26 mouse cellular contexts compared by ENCODE assay signal in the genomic region with DNA sequence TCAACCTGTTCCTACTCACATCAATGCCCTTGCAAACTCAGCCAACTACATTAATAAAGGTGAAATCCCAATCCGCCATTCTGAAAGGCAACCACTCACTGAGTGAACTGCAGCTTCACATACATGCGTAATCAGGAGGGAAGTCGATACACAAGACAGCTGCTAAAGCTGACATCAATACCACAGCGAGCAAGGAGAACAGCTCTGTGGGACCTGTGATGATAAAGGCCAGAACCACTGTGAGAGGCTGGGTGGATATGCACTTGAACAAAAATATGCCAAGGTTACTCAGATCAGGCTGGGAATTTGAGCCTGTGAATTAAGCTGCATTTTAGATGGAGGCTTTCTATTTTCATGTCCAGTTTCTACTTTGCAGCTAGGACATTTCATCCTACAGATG.
"Had no signal": no experiment of that assay in that cellular context is flagged by ENCODE, and none has a peak within 500 bp of the region (broad histone marks: within the 10 kb centered on the region; RNA-seq: fewer than 3 reads in every experiment).

No protein-coding gene starts in this region.

- H3K4me3 ChIP-seq: layer of hippocampus, adult 2 months; limb, embryonic 10.5 days; limb, embryonic 13.5 days; liver, embryonic 12.5 days; liver, embryonic 15.5 days; lung, embryonic 15.5 days; megakaryocyte, embryonic 14.5 days; midbrain, embryonic 10.5 days; midbrain, embryonic 13.5 days; myocyte; neural tube, embryonic 13.5 days had no signal

- H3K9me3 ChIP-seq: limb, embryonic 10.5 days; limb, embryonic 13.5 days; liver, embryonic 12.5 days; liver, embryonic 15.5 days; lung, embryonic 15.5 days; megakaryocyte, embryonic 14.5 days; midbrain, embryonic 10.5 days; midbrain, embryonic 13.5 days; neural tube, embryonic 13.5 days had no signal

- H3K36me3 ChIP-seq: limb, embryonic 10.5 days; limb, embryonic 13.5 days; liver, embryonic 12.5 days; liver, embryonic 15.5 days; lung, embryonic 15.5 days; midbrain, embryonic 10.5 days; midbrain, embryonic 13.5 days; neural tube, embryonic 13.5 days had no signal

- H3K4me1 ChIP-seq: liver, embryonic 15.5 days; megakaryocyte, embryonic 14.5 days had no signal

- H3K27ac ChIP-seq: kidney, postnatal 0 days; layer of hippocampus, adult 2 months; limb, embryonic 10.5 days; limb, embryonic 13.5 days; liver, embryonic 12.5 days; liver, embryonic 15.5 days; lung, embryonic 15.5 days; midbrain, embryonic 10.5 days; midbrain, embryonic 13.5 days; neural tube, embryonic 13.5 days; stomach, postnatal 0 days had no signal

- ATAC-seq: liver, embryonic 12.5 days; midbrain, embryonic 13.5 days; midbrain, embryonic 16.5 days had no signal

- DNase-seq: kidney, postnatal 25 days; layer of hippocampus, adult 9-11 months; liver; lung, adult 18-20 months; lung, postnatal 10 days; lung, postnatal 36 days; right cerebral cortex, adult 18-20 months; right cerebral cortex, postnatal 14 days; right cerebral cortex, postnatal 4 days; thymus, adult 2 months; thymus, postnatal 14 days; thymus, postnatal 4 days had no signal

- H3K9ac ChIP-seq: limb, embryonic 13.5 days; liver, embryonic 12.5 days; liver, embryonic 15.5 days; lung, embryonic 15.5 days; midbrain, embryonic 13.5 days; neural tube, embryonic 13.5 days had no signal

- H3K27me3 ChIP-seq: limb, embryonic 13.5 days; liver, embryonic 12.5 days; liver, embryonic 15.5 days; lung, embryonic 15.5 days; megakaryocyte, embryonic 14.5 days; neural tube, embryonic 13.5 days had no signal

- H3K4me2 ChIP-seq: limb, embryonic 13.5 days; liver, embryonic 12.5 days; liver, embryonic 15.5 days; lung, embryonic 15.5 days; midbrain, embryonic 13.5 days; neural tube, embryonic 13.5 days had no signal
